Mouse (Mus musculus) ES-Bruce4 (cell line): ENCODE measurements around the gene Rhot2. TPM values are rescaled to one million over a fixed set of nuclear protein-coding genes. Genes with fewer than 3 reads are reported as not detected.

ENCODE experiments used
- H3K27ac ChIP-seq: 2 replicates; pipeline ENCODE4 v1.5.1; 2012; ENCODE audit warnings: low read length, inconsistent platforms; ENCODE audit not compliant: insufficient read depth
- H3K27me3 ChIP-seq: 2 replicates; pipeline ENCODE4 v1.6.1; 2012; ENCODE audit warnings: mild to moderate bottlenecking, low read length, inconsistent platforms; ENCODE audit not compliant: control insufficient read depth, poor library complexity, insufficient read depth, severe bottlenecking
- H3K36me3 ChIP-seq: 2 replicates; pipeline ENCODE4 v1.6.1; 2012; ENCODE audit warnings: inconsistent platforms, mild to moderate bottlenecking, low read length, moderate library complexity; ENCODE audit not compliant: control insufficient read depth, poor library complexity, insufficient read depth, severe bottlenecking
- H3K4me1 ChIP-seq: one replicate; pipeline ENCODE4 v1.8.1; 2011; ENCODE audit warnings: low read length; ENCODE audit not compliant: control insufficient read depth, insufficient read depth
- H3K4me3 ChIP-seq: 2 replicates; pipeline ENCODE4 v1.5.1; 2011; ENCODE audit warnings: low read depth, mild to moderate bottlenecking, low read length
- H3K9ac ChIP-seq: 2 replicates; pipeline ENCODE4 v1.6.1; 2012; ENCODE audit warnings: low read depth, mild to moderate bottlenecking, inconsistent platforms; ENCODE audit not compliant: poor library complexity, severe bottlenecking
- H3K9me3 ChIP-seq: replicated peaks from 2 replicates; pipeline ENCODE4 v1.6.1; 2012; ENCODE audit warnings: mild to moderate bottlenecking, low read length, inconsistent platforms; ENCODE audit not compliant: control insufficient read depth, poor library complexity, insufficient read depth, severe bottlenecking
- CTCF ChIP-seq: IDR thresholded peaks from one replicate; pipeline ENCODE4 v1.8.1; 2011; ENCODE audit warnings: low read depth, low read length
- EP300 ChIP-seq: IDR thresholded peaks from 2 replicates; pipeline ENCODE4 v1.6.1; 2011; ENCODE audit warnings: low read depth, low read length; ENCODE audit not compliant: insufficient read depth
- POLR2A ChIP-seq: IDR thresholded peaks from one replicate; pipeline ENCODE4 v1.8.1; 2011; ENCODE audit warnings: low read length; ENCODE audit not compliant: insufficient read depth
- polyA plus RNA-seq: library from polyadenylated mRNA; stranded (reverse); fragments of >200 nt; gene quantifications from 2 replicates; pipeline ENCODE4 v1.2.4, GENCODE M21; 2011; ENCODE audit warnings: low read depth; ENCODE audit not compliant: missing spikeins, insufficient read depth, insufficient read length

Rhot2 gene
- polyA plus RNA-seq, 1 experiment: 23.6 TPM

DNA sequence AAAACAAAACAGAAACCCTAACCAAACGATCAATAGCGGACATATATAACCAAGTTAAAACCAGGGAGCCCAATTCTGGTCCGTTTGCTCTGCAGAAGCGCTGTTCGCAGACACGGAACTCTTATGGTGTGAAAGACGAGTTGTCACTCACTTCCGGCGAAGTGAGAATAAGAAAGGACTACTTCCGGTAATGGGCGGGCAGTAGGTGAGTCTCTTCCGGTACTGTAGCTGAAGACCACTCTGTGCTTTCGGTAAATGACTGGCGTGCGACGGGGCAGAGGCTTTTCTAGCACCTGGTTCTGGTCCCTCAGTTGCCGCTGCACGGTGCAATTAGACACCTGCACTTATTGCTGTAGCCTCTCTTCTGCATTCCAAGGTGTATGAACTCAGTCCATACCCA is 21.2 kb downstream of the Rhot2 start, which contains the start of gene Wdr24:
TSS of gene Wdr24 (plus strand) at position 176 of the 400 bp plus-strand sequence.
- Histone ChIP-seq H3K4me3 (peak within 1 kb of the TSS; percentile 93), H3K9ac (peak within 1 kb of the TSS; percentile 60), H3K36me3 (no peaks in the 10 kb centered on the region; the same call in 1 of the 2 replicates), H3K27ac (no peak within 1 kb of the TSS), H3K4me1 (no peaks in the 10 kb centered on the region), H3K27me3 (no peaks in the 10 kb centered on the region), H3K9me3 (no peaks in the 10 kb centered on the region)
- TF ChIP-seq CTCF: no peak
- TF ChIP-seq POLR2A: no peak
- no peak for TF ChIP-seq EP300

DNA sequence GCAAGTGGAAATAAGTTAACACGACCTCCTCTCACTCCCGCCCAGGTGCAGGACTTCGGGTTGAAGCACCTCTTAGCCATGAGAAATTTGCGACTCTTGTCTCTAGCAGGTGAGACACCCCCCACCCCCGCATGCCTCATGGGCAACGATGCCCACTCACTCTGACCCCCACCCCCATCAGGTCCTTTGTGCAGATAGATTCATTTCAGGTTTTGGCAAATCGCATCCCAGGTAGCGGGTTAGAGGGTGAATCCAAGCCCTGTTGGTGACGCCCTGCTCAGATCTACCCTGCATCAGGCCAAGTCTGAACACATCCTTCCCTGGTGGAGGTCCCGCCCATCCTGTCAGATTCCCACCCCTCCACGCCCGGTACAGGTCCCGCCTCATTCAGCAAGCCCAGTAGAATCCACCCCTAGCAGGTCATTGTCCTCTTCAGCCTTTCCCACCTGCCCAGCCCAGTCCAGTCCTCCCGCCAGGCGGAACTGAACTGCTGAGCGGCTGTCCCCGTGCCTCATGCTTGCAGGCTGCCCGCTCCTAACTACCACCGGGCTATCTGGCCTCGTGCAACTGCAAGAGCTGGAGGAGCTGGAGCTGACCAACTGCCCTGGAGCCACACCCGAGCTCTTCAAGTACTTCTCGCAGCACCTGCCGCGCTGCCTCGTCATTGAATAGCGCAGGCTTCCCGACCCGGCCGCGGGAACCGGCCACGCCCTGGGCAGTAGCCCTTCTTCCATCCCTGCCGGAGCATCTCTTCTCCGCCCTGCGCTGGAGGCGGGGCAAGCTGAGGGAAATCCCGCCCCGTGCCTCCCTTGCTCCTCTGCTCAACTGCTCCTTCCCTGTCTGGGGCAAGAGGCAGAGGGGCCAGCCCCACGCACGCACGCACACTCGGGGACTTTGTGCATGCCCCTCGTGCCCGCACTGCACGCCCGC is 25.5 kb downstream of the Rhot2 start:
- H3K4me1 ChIP-seq: no peaks in the 10 kb centered on the region
- no peak for TF ChIP-seq CTCF
- peak; percentile 12 for TF ChIP-seq POLR2A
- TF ChIP-seq EP300: no peak
- H3K9ac ChIP-seq: peak overlapping the region; percentile 42; the same call in 1 of the 2 replicates
- H3K36me3 ChIP-seq: no peaks in the 10 kb centered on the region
- H3K27ac ChIP-seq: no peak overlapping the region
- H3K4me3 ChIP-seq: peak overlapping the region; percentile 59
- no peaks in the 10 kb centered on the region for H3K9me3 ChIP-seq
- H3K27me3 ChIP-seq: no peaks in the 10 kb centered on the region

- no peak overlapping the region for H3K4me3 ChIP-seq
- H3K27ac ChIP-seq: no peak overlapping the region
- H3K36me3 ChIP-seq: no peaks in the 10 kb centered on the region
- H3K9me3 ChIP-seq: no peaks in the 10 kb centered on the region
- no peaks in the 10 kb centered on the region for H3K27me3 ChIP-seq
- no peak overlapping the region for H3K9ac ChIP-seq
- no peaks in the 10 kb centered on the region for H3K4me1 ChIP-seq
- TF ChIP-seq EP300: no peak
- TF ChIP-seq CTCF: no peak
Measured at GRCm38 (mm10) chr17:25817662-25818061, 27.0 kb downstream of the Rhot2 start.

- Histone ChIP-seq H3K4me1 (no peaks in the 10 kb centered on the region), H3K9ac (no peak overlapping the region), H3K36me3 (no peaks in the 10 kb centered on the region), H3K27ac (no peak overlapping the region), H3K27me3 (no peaks in the 10 kb centered on the region), H3K4me3 (no peak overlapping the region), H3K9me3 (no peaks in the 10 kb centered on the region)
- TF ChIP-seq EP300: no peak
- peak; percentile 40 for TF ChIP-seq CTCF
Measured at GRCm38 (mm10) chr17:25813471-25813870, 31.2 kb downstream of the Rhot2 start.

GRCm38 (mm10) chr17:25810890-25811289 is 33.8 kb downstream of the Rhot2 start:
- Histone ChIP-seq H3K4me3 (no peak overlapping the region), H3K4me1 (no peaks in the 10 kb centered on the region), H3K36me3 (no peaks in the 10 kb centered on the region), H3K27me3 (no peaks in the 10 kb centered on the region), H3K9ac (no peak overlapping the region), H3K27ac (no peak overlapping the region), H3K9me3 (no peaks in the 10 kb centered on the region)
- TF ChIP-seq POLR2A (no peak), EP300 (no peak), CTCF (no peak)

DNA sequence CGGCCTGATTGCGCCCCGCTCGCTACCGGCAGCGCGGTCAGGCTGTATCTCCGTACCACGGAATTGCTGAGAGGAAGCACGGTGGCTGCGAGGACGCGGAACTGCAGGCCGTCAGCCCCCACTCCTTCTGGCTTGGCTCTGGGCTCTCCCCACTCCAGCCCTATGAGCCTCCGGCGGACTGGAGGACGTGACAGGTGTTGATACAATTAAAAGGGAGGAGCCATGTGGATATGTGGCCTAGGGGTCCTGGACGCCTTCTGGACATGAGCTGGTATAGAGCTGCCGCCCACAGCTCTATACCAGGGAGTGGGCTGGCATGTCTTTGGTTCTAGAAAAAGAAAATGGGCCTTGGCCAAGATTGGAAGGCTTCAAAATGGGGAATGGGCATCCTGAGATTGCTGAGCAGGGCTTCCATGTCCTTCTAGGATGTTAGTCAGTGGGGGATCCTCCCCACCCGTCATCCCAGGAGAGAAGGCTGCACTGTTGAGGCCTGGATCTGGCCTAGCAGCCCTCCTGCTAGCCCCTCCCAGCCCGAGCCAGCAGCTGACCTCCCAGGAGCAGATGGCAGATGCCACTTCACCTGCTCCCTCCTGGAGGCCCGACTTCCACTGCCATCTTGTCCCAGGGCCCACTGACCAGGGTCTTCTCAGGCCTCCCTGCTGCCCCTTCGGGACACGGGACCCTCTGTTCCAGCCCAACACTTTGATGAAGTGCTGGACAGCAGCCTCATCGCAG is 34.9 kb downstream of the Rhot2 start:
- H3K27me3 ChIP-seq: no peaks in the 10 kb centered on the region
- peak overlapping the region; percentile 84 for H3K4me3 ChIP-seq
- peak overlapping the region; percentile 73 for H3K9ac ChIP-seq
- TF ChIP-seq CTCF (no peak), EP300 (no peak), POLR2A (no peak)
- H3K27ac ChIP-seq: no peak overlapping the region
- H3K9me3 ChIP-seq: no peaks in the 10 kb centered on the region
- no peaks in the 10 kb centered on the region for H3K36me3 ChIP-seq
- no peaks in the 10 kb centered on the region for H3K4me1 ChIP-seq
